8 mouse cellular contexts compared by ENCODE assay signal in genomic region chrX:98936707-98937554, GRCm38 (mm10). TPM values are rescaled to one million over a fixed set of nuclear protein-coding genes. Genes with fewer than 3 reads are reported as not detected.
DNase-seq lines count a peak whose midpoint lies in the region; ATAC-seq and TF ChIP-seq lines count a peak whose summit lies in the region.

No protein-coding gene starts in this region.

- no peaks in the 10 kb centered on the region for H3K36me3 ChIP-seq in hindbrain, postnatal 0 days (ENCODE audit: insufficient read depth, low read length)
- H3K36me3 ChIP-seq in megakaryocyte, embryonic 14.5 days (replicated peaks; ENCODE audit: low read length): peaks cover 16% of the 10 kb centered on the region

- TF ChIP-seq CTCF in hindbrain, postnatal 0 days (IDR thresholded peaks at IDR 0.05; ENCODE audit: low read depth): no peak

- 31% methylated on average over 66 of the region's 66 CpGs for WGBS in hindbrain, postnatal 0 days

- ATAC-seq in hindbrain, postnatal 0 days: peak; percentile 97

- no peaks in the 10 kb centered on the region for H3K27me3 ChIP-seq in hindbrain, postnatal 0 days (ENCODE audit: insufficient read depth, low read length)
- H3K27me3 ChIP-seq in megakaryocyte, embryonic 14.5 days (replicated peaks): peaks cover 9% of the 10 kb centered on the region

- peak overlapping the region; percentile 57 for H3K9ac ChIP-seq in hindbrain, postnatal 0 days (replicated peaks; ENCODE audit: low read length)

- DNase-seq in WW6 (ENCODE audit: low read depth, low spot score): peak; percentile 36
- DNase-seq in cerebellum, postnatal 4 days (ENCODE audit: low spot score in 2 of 2): peak; percentile 94 to 95
- peak; percentile 95 for DNase-seq in gastrocnemius, adult 18-20 months (ENCODE audit: low spot score)
- peak; percentile 95 for DNase-seq in hindbrain, postnatal 0 days (ENCODE audit: low spot score)
- DNase-seq in left cerebral cortex, adult 8-10 months (ENCODE audit: low spot score in 2 of 2): peak; percentile 95 to 98
- DNase-seq in right cerebral cortex, postnatal 10 days (ENCODE audit: low spot score in 2 of 2): peak; percentile 96 to 97
- peak; percentile 88 for DNase-seq in urinary bladder, postnatal 25 days (ENCODE audit: low spot score)

- no peaks in the 10 kb centered on the region for H3K4me1 ChIP-seq in hindbrain, postnatal 0 days (ENCODE audit: insufficient read depth, low read length)
- H3K4me1 ChIP-seq in megakaryocyte, embryonic 14.5 days: peaks cover 17% of the 10 kb centered on the region

- H3K9me3 ChIP-seq in hindbrain, postnatal 0 days (ENCODE audit: low read length): no peaks in the 10 kb centered on the region
- H3K9me3 ChIP-seq in megakaryocyte, embryonic 14.5 days: peaks cover 18% of the 10 kb centered on the region

- H3K4me2 ChIP-seq in hindbrain, postnatal 0 days (ENCODE audit: low read depth, low read length): peak overlapping the region; percentile 63

- peak overlapping the region; percentile 90 for H3K27ac ChIP-seq in hindbrain, postnatal 0 days

- H3K4me3 ChIP-seq in hindbrain, postnatal 0 days (ENCODE audit: low read length): peak overlapping the region; percentile 58
- H3K4me3 ChIP-seq in megakaryocyte, embryonic 14.5 days (replicated peaks): peak overlapping the region; percentile 96

RNA-seq across cellular contexts. Expression of gene Yipf6, which starts 0.8 kb away (rescaled TPM):
- total RNA-seq in gastrocnemius, adult 18-20 months (2021): 10 to 100 TPM; 10.6 to 11.1 TPM
- total RNA-seq in hindbrain, postnatal 0 days (2014; rRNA removed): 26.3 and 30.0 TPM in 2 replicates
- polyA plus RNA-seq in hindbrain, postnatal 0 days (2015; fragmentation: Nextera tagmentation; extraction: Ambion mirVana): 15.5 and 17.0 TPM in 2 replicates
- 10 to 100 TPM; 33.1 to 37.4 (median 34.9) TPM for total RNA-seq in left cerebral cortex, adult 8-10 months (2022)
- polyA plus RNA-seq in megakaryocyte, embryonic 14.5 days (2012; ENCODE audit: insufficient read depth, low replicate concordance): 0.76 and 5.7 TPM in 2 replicates

RNA-seq across cellular contexts. Expression of gene Ophn1, which starts 46.1 kb away (rescaled TPM):
- total RNA-seq in gastrocnemius, adult 18-20 months (2021): 1 to 10 TPM; 4.1 to 4.6 TPM
- total RNA-seq in hindbrain, postnatal 0 days (2014; rRNA removed): 36.6 and 46.1 TPM in 2 replicates
- 30.4 and 35.6 TPM in 2 replicates for polyA plus RNA-seq in hindbrain, postnatal 0 days (2015; fragmentation: Nextera tagmentation; extraction: Ambion mirVana)
- total RNA-seq in left cerebral cortex, adult 8-10 months (2022): 10 to 100 TPM; 34.9 to 42.3 (median 36.0) TPM
- 23.1 and 23.9 TPM in 2 replicates for polyA plus RNA-seq in megakaryocyte, embryonic 14.5 days (2012; ENCODE audit: insufficient read depth, low replicate concordance)

Comparison
In these comparisons a context has a peak if more than half of its experiments do, and no peak if none do; other contexts are left out.
1. Peak in every context shown above with its lines: DNase-seq, ATAC-seq, H3K4me3 ChIP-seq and H3K27ac ChIP-seq.
2. DNase-seq: peak in every context shown above with its lines; median percentile 96 in left cerebral cortex, adult 8-10 months; 96 in right cerebral cortex, postnatal 10 days; 95 in gastrocnemius, adult 18-20 months; 95 in hindbrain, postnatal 0 days; 94 in cerebellum, postnatal 4 days; 88 in urinary bladder, postnatal 25 days; 36 in WW6.